9 mouse cellular contexts compared by ENCODE assay signal in the genomic region with DNA sequence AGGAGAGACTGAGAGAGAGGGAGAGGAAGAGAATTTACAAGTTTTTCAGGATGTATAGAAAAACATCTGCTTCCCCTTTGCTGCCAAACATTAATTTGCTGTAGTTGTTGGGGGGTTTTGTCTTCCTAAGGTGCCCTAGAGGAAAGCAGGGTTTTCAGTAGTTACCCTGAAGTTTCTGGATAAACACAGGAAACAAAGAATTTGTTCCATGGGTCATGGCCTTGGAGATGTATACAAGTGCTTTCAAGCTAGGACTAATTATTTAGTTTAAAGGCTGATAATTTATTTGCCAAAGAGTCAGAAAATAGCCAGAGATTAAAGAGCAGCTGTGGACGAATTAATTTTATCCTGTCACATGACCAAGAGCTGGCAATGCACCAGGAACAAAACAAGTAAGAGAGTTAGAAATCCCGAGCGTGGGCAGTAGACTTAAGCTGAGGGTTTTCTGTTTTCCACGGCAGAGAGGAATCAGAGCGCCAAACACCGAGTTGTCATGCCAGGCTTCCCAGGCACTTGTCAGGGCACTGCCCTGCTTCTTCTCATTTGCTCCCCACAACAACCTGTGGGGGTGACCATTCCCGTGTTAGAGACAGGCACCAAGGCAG.
DNase-seq lines count a peak whose midpoint lies in the region; ATAC-seq and TF ChIP-seq lines count a peak whose summit lies in the region.
"Had no signal": no experiment of that assay in that cellular context is flagged by ENCODE, and none has a peak within 500 bp of the region (broad histone marks: within the 10 kb centered on the region; RNA-seq: fewer than 3 reads in every experiment).

No protein-coding gene starts in this region.

- H3K27ac ChIP-seq in stomach, postnatal 0 days (replicated peaks): no peak overlapping the region
- H3K27ac ChIP-seq: midbrain, embryonic 12.5 days had no signal

- peak; percentile 10 for DNase-seq in gastrocnemius, adult 18-20 months (ENCODE audit: low spot score)
- DNase-seq in gastrocnemius, postnatal 4 days (ENCODE audit: low spot score in 2 of 2): no peak
- DNase-seq in urinary bladder, postnatal 36 days (ENCODE audit: low spot score in 2 of 2): peak; percentile 5 to 23
- no peak for DNase-seq in urinary bladder, postnatal 4 days (ENCODE audit: low spot score in 2 of 2)
- DNase-seq in layer of hippocampus, postnatal 36 days: peak; percentile 17 to 23
- peak; percentile 18 for DNase-seq in stomach, postnatal 0 days (ENCODE audit: low spot score)
- no peak for DNase-seq in embryo, embryonic 10.5 days (ENCODE audit: low spot score)
- no peak for DNase-seq in urinary bladder, adult 2 months (ENCODE audit: low spot score)

- no peak for TF ChIP-seq EP300 in stomach, postnatal 0 days (optimal IDR thresholded peaks at IDR 0.05)

- no peaks in the 10 kb centered on the region for H3K27me3 ChIP-seq in stomach, postnatal 0 days (ENCODE audit: control insufficient read depth, insufficient read depth, low read length)
- H3K27me3 ChIP-seq: midbrain, embryonic 12.5 days had no signal

- no peak overlapping the region for H3K9ac ChIP-seq in stomach, postnatal 0 days (ENCODE audit: low read length)
- H3K9ac ChIP-seq: midbrain, embryonic 12.5 days had no signal

- H3K9me3 ChIP-seq in stomach, postnatal 0 days (ENCODE audit: control insufficient read depth, low read length): no peaks in the 10 kb centered on the region
- H3K9me3 ChIP-seq: midbrain, embryonic 12.5 days had no signal

- no peak overlapping the region for H3K4me3 ChIP-seq in stomach, postnatal 0 days (ENCODE audit: low read depth, low read length)
- H3K4me3 ChIP-seq: midbrain, embryonic 12.5 days had no signal

- ATAC-seq in stomach, postnatal 0 days (ENCODE audit: low FRiP score, low TSS enrichment): no peak; the same call in 1 of the 2 replicates

- WGBS in stomach, postnatal 0 days: 29% methylated on average over 7 of the region's 7 CpGs

- TF ChIP-seq CTCF in stomach, postnatal 0 days (IDR thresholded peaks at IDR 0.05; ENCODE audit: low read depth): no peak

- no peak overlapping the region for H3K4me2 ChIP-seq in stomach, postnatal 0 days (replicated peaks; ENCODE audit: low read depth)
- H3K4me2 ChIP-seq: midbrain, embryonic 12.5 days had no signal

- H3K4me1 ChIP-seq in stomach, postnatal 0 days (replicated peaks; ENCODE audit: control insufficient read depth, insufficient read depth): no peaks in the 10 kb centered on the region
- H3K4me1 ChIP-seq: midbrain, embryonic 12.5 days had no signal

- no peaks in the 10 kb centered on the region for H3K36me3 ChIP-seq in stomach, postnatal 0 days (ENCODE audit: control insufficient read depth, insufficient read depth, low read length)
- H3K36me3 ChIP-seq: midbrain, embryonic 12.5 days had no signal

Comparison
In these comparisons a context has a peak if more than half of its experiments do, and no peak if none do; other contexts are left out.
1. DNase-seq: peak in gastrocnemius, adult 18-20 months (single experiment), urinary bladder, postnatal 36 days (2 of 2), layer of hippocampus, postnatal 36 days (2 of 2) and stomach, postnatal 0 days (single experiment); none in gastrocnemius, postnatal 4 days (0 of 2), urinary bladder, postnatal 4 days (0 of 2), embryo, embryonic 10.5 days (single experiment) and urinary bladder, adult 2 months (single experiment).